Mouse (Mus musculus) CH12.LX (cell line): Measurements from ENCODE around the gene Mdk. TPM values are rescaled to one million over a fixed set of nuclear protein-coding genes. Genes with fewer than 3 reads are reported as not detected.

Source experiments
- DNase-seq: peaks from one replicate; pipeline ENCODE4 v3.0.0-alpha.2; 2013; ENCODE audit errors: extremely low read depth
- H3K27ac ChIP-seq: 2 replicates; pipeline ENCODE4 v1.5.1; 2012; ENCODE audit warnings: low read depth, mild to moderate bottlenecking, control low read depth, moderate library complexity; ENCODE audit not compliant: insufficient read depth
- H3K27me3 ChIP-seq: replicated peaks from 2 replicates; pipeline ENCODE3; 2012; ENCODE audit warnings: inconsistent platforms
- H3K36me3 ChIP-seq, 2 experiments: replicated peaks in 1 of 2; 2 replicates each; pipeline versions ENCODE3 to v1.6.1; 2012; ENCODE audit warnings: inconsistent platforms in 1 of 2, low read length in 1 of 2, mild to moderate bottlenecking in 1 of 2, mixed read lengths in 1 of 2, moderate library complexity in 1 of 2; ENCODE audit not compliant: control insufficient read depth in 1 of 2, insufficient read depth in 1 of 2
- H3K4me1 ChIP-seq, 2 experiments: 2 replicates each; pipeline ENCODE4 v1.6.1; 2012; ENCODE audit warnings: inconsistent platforms in 1 of 2, moderate library complexity in 1 of 2; ENCODE audit not compliant: insufficient read depth in 2 of 2, control insufficient read depth in 1 of 2
- H3K4me2 ChIP-seq: 2 replicates; pipeline ENCODE4 v1.6.1; 2012; ENCODE audit warnings: low read depth, mild to moderate bottlenecking, control low read depth; ENCODE audit not compliant: poor library complexity, insufficient read depth, severe bottlenecking
- H3K4me3 ChIP-seq, 3 experiments: fragments of 150-350 bp in 1 of 3; sonication (generic) in 1 of 3; replicated peaks in 1 of 3; 2 replicates each; pipeline versions ENCODE3 to v1.5.1; 2011 to 2012; ENCODE audit warnings: low read depth in 2 of 3, low read length in 2 of 3, mild to moderate bottlenecking in 2 of 3, moderate library complexity in 2 of 3, control low read depth in 1 of 3, improper control_type of control experiment in 1 of 3, inconsistent platforms in 1 of 3, mixed read lengths in 1 of 3; ENCODE audit not compliant: poor library complexity in 1 of 3
- H3K79me2 ChIP-seq: replicated peaks from 2 replicates; pipeline ENCODE4 v1.6.1; 2012; ENCODE audit warnings: mild to moderate bottlenecking, moderate library complexity; ENCODE audit not compliant: control insufficient read depth, poor library complexity, insufficient read depth, severe bottlenecking; ENCODE audit errors: extremely low read depth
- H3K9ac ChIP-seq: 2 replicates; pipeline ENCODE4 v1.6.1; 2012; ENCODE audit warnings: low read depth, mild to moderate bottlenecking, control low read depth, moderate library complexity; ENCODE audit not compliant: insufficient read depth
- H3K9me3 ChIP-seq: replicated peaks from 2 replicates; pipeline ENCODE3; 2012; ENCODE audit warnings: low read length, inconsistent platforms, mixed read lengths
- CHD1 ChIP-seq: IDR thresholded peaks from 2 replicates; pipeline ENCODE4 v1.6.1; 2012; ENCODE audit warnings: low read depth, low read length, improper control_type of control experiment, inconsistent platforms
- E2F4 ChIP-seq: IDR thresholded peaks from 2 replicates; pipeline ENCODE4 v1.6.1; 2011; ENCODE audit warnings: low read depth, low read length, improper control_type of control experiment; ENCODE audit not compliant: insufficient replicate concordance
- EP300 ChIP-seq: IDR thresholded peaks from 2 replicates; pipeline ENCODE4 v1.6.1; 2011; ENCODE audit warnings: low read length, improper control_type of control experiment
- ETS1 ChIP-seq: conservative IDR thresholded peaks from 2 replicates; pipeline ENCODE4 v1.6.1; 2012; ENCODE audit warnings: low read depth, mild to moderate bottlenecking, inconsistent platforms, low read length, improper control_type of control experiment, moderate library complexity
- HCFC1 ChIP-seq: IDR thresholded peaks from 2 replicates; pipeline ENCODE4 v1.6.1; 2012; ENCODE audit warnings: low read depth, mild to moderate bottlenecking, inconsistent platforms, low read length, improper control_type of control experiment
- IRF4 ChIP-seq: IDR thresholded peaks from 2 replicates; pipeline ENCODE4 v1.6.1; 2014; ENCODE audit warnings: low read depth, mild to moderate bottlenecking, inconsistent platforms, low read length, improper control_type of control experiment
- JUN ChIP-seq: IDR thresholded peaks from 2 replicates; pipeline ENCODE4 v1.6.1; 2011; ENCODE audit warnings: low read depth, mild to moderate bottlenecking, low read length, improper control_type of control experiment, moderate library complexity; ENCODE audit not compliant: insufficient read depth
- MAFK ChIP-seq: IDR thresholded peaks from 2 replicates; pipeline ENCODE4 v1.6.1; 2011; ENCODE audit warnings: low read length, improper control_type of control experiment; ENCODE audit not compliant: insufficient replicate concordance
- MAX ChIP-seq: IDR thresholded peaks from 2 replicates; pipeline ENCODE4 v1.6.1; 2011; ENCODE audit warnings: low read length, improper control_type of control experiment
- MAZ ChIP-seq: IDR thresholded peaks from 2 replicates; pipeline ENCODE4 v1.6.1; 2012; ENCODE audit warnings: low read depth, mild to moderate bottlenecking, inconsistent platforms, low read length, improper control_type of control experiment, moderate library complexity
- MEF2A ChIP-seq: IDR thresholded peaks from 2 replicates; pipeline ENCODE4 v1.6.1; 2014; ENCODE audit warnings: low read depth, mild to moderate bottlenecking, inconsistent platforms, low read length, improper control_type of control experiment, borderline replicate concordance
- NRF1 ChIP-seq: IDR thresholded peaks from 2 replicates; pipeline ENCODE4 v1.6.1; 2014; ENCODE audit warnings: low read depth, mild to moderate bottlenecking, inconsistent platforms, low read length, improper control_type of control experiment, moderate library complexity
- POLR2AphosphoS2 ChIP-seq: IDR thresholded peaks from 2 replicates; pipeline ENCODE4 v1.6.1; 2011; ENCODE audit warnings: low read depth, low read length, improper control_type of control experiment
- RAD21 ChIP-seq: IDR thresholded peaks from 2 replicates; pipeline ENCODE4 v1.6.1; 2011; ENCODE audit warnings: low read depth, mild to moderate bottlenecking, low read length, improper control_type of control experiment, moderate library complexity
- SIN3A ChIP-seq: IDR thresholded peaks from 2 replicates; pipeline ENCODE4 v1.6.1; 2012; ENCODE audit warnings: low read length, improper control_type of control experiment, inconsistent platforms
- SMC3 ChIP-seq: IDR thresholded peaks from 2 replicates; pipeline ENCODE4 v1.6.1; 2011; ENCODE audit warnings: low read depth, low read length, improper control_type of control experiment
- TBP ChIP-seq: conservative IDR thresholded peaks from 2 replicates; pipeline ENCODE4 v1.6.1; 2011; ENCODE audit warnings: low read depth, low read length, improper control_type of control experiment
- TCF12 ChIP-seq: IDR thresholded peaks from 2 replicates; pipeline ENCODE4 v1.6.1; 2014; ENCODE audit warnings: low read depth, mild to moderate bottlenecking, inconsistent platforms, low read length, improper control_type of control experiment
- USF2 ChIP-seq: conservative IDR thresholded peaks from 2 replicates; pipeline ENCODE4 v1.6.1; 2011; ENCODE audit warnings: low read depth, low read length, improper control_type of control experiment
- ZC3H11A ChIP-seq: IDR thresholded peaks from 2 replicates; pipeline ENCODE4 v1.6.1; 2012; ENCODE audit warnings: low read depth, mild to moderate bottlenecking, inconsistent platforms, low read length, improper control_type of control experiment
- ZKSCAN1 ChIP-seq: IDR thresholded peaks from 2 replicates; pipeline ENCODE4 v1.6.1; 2012; ENCODE audit warnings: low read depth, inconsistent platforms, low read length, improper control_type of control experiment, borderline replicate concordance
- ZNF384 ChIP-seq: IDR thresholded peaks from 2 replicates; pipeline ENCODE4 v1.6.1; 2012; ENCODE audit warnings: low read depth, low read length, improper control_type of control experiment, inconsistent platforms
- dilution Hi-C: fragments of 300-500 bp; cut with MboI; formaldehyde crosslinking; loops from 2 replicates; pipeline ENCODE4 v1.14.3; 2020; ENCODE audit warnings: low sequenced_read_pairs; ENCODE audit not compliant: extremely low pct_unique_long_range_greater_than_20kb, extremely low pct_ligation_motif_present
- in situ Hi-C: fragments of 300-500 bp; cut with MboI; formaldehyde crosslinking; loops from 3 replicates; pipeline ENCODE4 v1.14.3; 2019; ENCODE audit warnings: low sequenced_read_pairs, low pct_ligation_motif_present, low pct_unique_long_range_greater_than_20kb, mixed read lengths
- polyA plus RNA-seq: library from polyadenylated mRNA; unstranded; fragments of >175 nt; gene quantifications from 2 replicates; pipeline ENCODE4 v1.2.1, GENCODE M21; 2012; ENCODE audit warnings: low read depth; ENCODE audit not compliant: insufficient read length
- total RNA-seq, 2 experiments: library from RNA; depleted of rRNA; stranded (reverse); fragments of 300-350 nt in 1 of 2; fragments of >200 nt in 1 of 2; gene quantifications; 2 replicates each; pipeline ENCODE4 v1.2.3; 2012 to 2014

Gene Mdk
- total and polyA plus RNA-seq, 3 experiments = 0.25 to 2.4 (median 0.34) TPM

DNA sequence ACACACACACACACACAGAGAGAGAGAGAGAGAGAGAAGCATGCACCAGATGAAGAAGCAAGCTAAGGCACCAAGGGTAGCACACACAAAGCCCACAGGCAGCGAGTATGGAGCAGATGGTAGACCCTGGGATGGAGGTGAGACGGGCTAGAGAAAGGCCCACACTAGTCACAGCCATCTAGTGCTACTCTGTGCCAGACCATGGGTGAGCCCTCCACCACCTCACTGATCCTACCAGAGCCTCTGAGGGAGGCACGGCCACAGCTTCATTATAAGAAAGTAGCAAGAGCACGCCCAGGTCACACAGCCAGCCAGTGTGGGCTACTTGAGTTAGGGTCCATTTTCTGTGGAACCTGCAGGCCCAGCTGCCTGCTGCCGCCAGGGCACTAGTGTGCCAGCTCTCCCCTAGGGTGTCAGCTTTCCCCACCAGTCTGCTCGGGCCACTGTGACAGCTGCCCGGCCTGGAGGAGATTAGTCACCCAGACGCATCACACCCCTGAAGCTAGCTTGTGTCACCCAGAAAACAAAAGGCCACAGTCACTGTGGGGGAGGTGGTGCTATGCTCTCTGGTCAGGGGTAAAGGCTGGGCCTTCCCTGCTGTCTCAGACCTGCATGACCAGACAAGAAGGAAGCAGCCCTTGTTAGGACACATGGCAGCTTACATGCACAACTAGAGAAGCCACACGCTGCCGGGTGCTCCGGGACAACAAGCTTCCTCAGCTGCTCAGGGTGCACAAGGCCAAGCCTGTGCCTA, 15.5 kb upstream of the Mdk start:
- DNase-seq = no peak
- H3K4me2 ChIP-seq = no peak overlapping the region; the same call in 1 of the 2 replicates
- no peak for TF ChIP-seq MAZ
- peaks cover 16% of the 10 kb centered on the region for H3K79me2 ChIP-seq
- no peak overlapping the region for H3K9ac ChIP-seq
- peaks cover 11 to 52% of the 10 kb centered on the region in 2 experiments for H3K36me3 ChIP-seq
- no peaks in the 10 kb centered on the region for H3K9me3 ChIP-seq
- in situ Hi-C loops (no loop called here), dilution Hi-C loops (no loop called here)
- peak overlapping the region in 2 of 3 experiments; percentile 16 to 17 for H3K4me3 ChIP-seq
- H3K4me1 ChIP-seq = peaks cover 32 to 75% of the 10 kb centered on the region in 2 experiments
- no peaks in the 10 kb centered on the region for H3K27me3 ChIP-seq
- H3K27ac ChIP-seq = peak overlapping the region; percentile 3; the same call in 1 of the 2 replicates

DNA sequence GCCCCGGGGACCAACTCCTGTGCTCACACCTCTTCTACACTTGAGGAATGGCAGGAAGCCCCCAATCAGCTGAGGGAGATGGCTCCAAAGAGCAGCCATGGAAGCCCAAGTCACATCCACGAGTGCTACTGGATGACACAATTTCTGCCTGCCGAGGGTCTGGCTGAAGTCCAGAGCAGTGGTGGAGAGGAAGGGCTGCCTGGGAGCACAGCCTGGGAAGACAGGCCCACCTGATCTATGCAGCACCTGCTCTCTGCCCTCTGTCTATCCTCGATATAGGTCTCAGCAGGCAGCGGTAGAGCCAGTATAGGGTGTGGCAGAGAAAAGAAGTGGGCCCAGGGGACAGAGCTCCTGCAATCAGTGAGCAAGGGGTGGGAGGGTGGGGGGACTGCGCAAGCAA, 14.7 kb upstream of the Mdk start:
- dilution Hi-C loops = no loop called here
- H3K36me3 ChIP-seq = peaks cover 16 to 59% of the 10 kb centered on the region in 2 experiments

DNA sequence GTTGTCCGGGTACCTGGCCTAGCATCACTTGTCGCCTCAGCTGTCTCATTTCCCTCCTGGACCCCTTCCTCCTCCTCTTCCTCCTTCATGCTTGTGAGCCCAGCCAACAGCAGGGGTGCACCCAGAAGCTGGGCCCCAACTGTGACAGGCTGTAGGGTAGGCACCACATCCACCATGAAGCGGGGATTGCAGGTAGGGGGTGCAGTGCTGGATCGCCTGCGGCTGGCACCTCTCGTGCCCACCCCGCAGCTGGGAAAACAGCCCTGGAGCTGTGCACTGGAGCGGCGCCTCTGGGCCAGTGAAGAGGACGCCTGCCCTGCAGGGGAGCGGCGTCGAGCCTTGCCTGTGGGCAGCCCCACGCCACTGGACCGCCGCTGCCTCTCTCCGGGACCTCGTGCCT, 13.4 kb upstream of the Mdk start, which contains the start of gene Gm9821:
Gene Gm9821, plus strand, starts transcription at position 221 of the 400 bp plus-strand sequence.
- Histone ChIP-seq H3K9me3 (no peaks in the 10 kb centered on the region), H3K79me2 (peaks cover 16% of the 10 kb centered on the region), H3K36me3 (peaks cover 22 to 69% of the 10 kb centered on the region in 2 experiments), H3K9ac (no peak within 1 kb of the TSS), H3K27ac (no peak within 1 kb of the TSS), H3K27me3 (no peaks in the 10 kb centered on the region), H3K4me2 (no peak within 1 kb of the TSS), H3K4me1 (peaks cover 29 to 58% of the 10 kb centered on the region in 2 experiments), H3K4me3 (no peak within 1 kb of the TSS)
- dilution Hi-C loops = no loop called here
- TF ChIP-seq MEF2A (no peak), MAFK (no peak), CHD1 (no peak), MAX (no peak), ZKSCAN1 (no peak), ZNF384 (no peak), MAZ (no peak)
- DNase-seq = no peak
- in situ Hi-C loops = no loop called here

More for the DNA sequence above, 14.7 kb upstream of the Mdk start:
- peaks cover 16% of the 10 kb centered on the region for H3K79me2 ChIP-seq
- H3K4me1 ChIP-seq = peaks cover 32 to 71% of the 10 kb centered on the region in 2 experiments
- no peaks in the 10 kb centered on the region for H3K27me3 ChIP-seq
- TF ChIP-seq IRF4 (no peak), USF2 (no peak), SMC3 (no peak), CHD1 (no peak), ZC3H11A (no peak), ZNF384 (no peak), MAX (no peak), JUN (no peak), NRF1 (no peak), SIN3A (no peak), EP300 (no peak), HCFC1 (no peak), MAZ (no peak), TBP (no peak), POLR2AphosphoS2 (no peak), ZKSCAN1 (no peak), RAD21 (no peak), TCF12 (no peak), ETS1 (no peak), E2F4 (no peak)
- no peak for DNase-seq
- H3K27ac ChIP-seq = no peak overlapping the region
- no peak overlapping the region for H3K9ac ChIP-seq
- H3K9me3 ChIP-seq = no peaks in the 10 kb centered on the region
- H3K4me2 ChIP-seq = no peak overlapping the region
- H3K4me3 ChIP-seq = no peak overlapping the region
- in situ Hi-C loops = no loop called here
